Mouse (Mus musculus) neural tube, embryonic 15.5 days (tissue): ENCODE results near the gene Nudt3. TPM values are rescaled to one million over a fixed set of nuclear protein-coding genes. Genes with fewer than 3 reads are reported as not detected.

Experiments used
- ATAC-seq: fragments of 200-750 bp; cut with Nextera tagmentation; 2 replicates; pipeline ENCODE4 v1.8.0; 2017; ENCODE audit warnings: mild to moderate bottlenecking, moderate TSS enrichment, moderate library complexity; ENCODE audit not compliant: low FRiP score
- H3K27ac ChIP-seq: fragments of 300-500 bp; sonication (generic); replicated peaks from 2 replicates; pipeline ENCODE4 v1.5.1; 2015; ENCODE audit warnings: mild to moderate bottlenecking, inconsistent platforms
- H3K27me3 ChIP-seq: fragments of 300-500 bp; sonication (generic); replicated peaks from 2 replicates; pipeline ENCODE4 v1.6.1; 2015; ENCODE audit warnings: inconsistent platforms
- H3K36me3 ChIP-seq: fragments of 300-500 bp; sonication (generic); 2 replicates; pipeline ENCODE4 v1.6.1; 2015; ENCODE audit warnings: inconsistent platforms
- H3K4me1 ChIP-seq: fragments of 300-500 bp; sonication (generic); 2 replicates; pipeline ENCODE4 v1.6.1; 2015; ENCODE audit warnings: inconsistent platforms
- H3K4me2 ChIP-seq: fragments of 300-500 bp; sonication (generic); 2 replicates; pipeline ENCODE4 v1.6.1; 2015; ENCODE audit warnings: inconsistent platforms, mild to moderate bottlenecking, moderate library complexity
- H3K4me3 ChIP-seq: fragments of 300-500 bp; sonication (generic); replicated peaks from 2 replicates; pipeline ENCODE4 v1.5.1; 2015; ENCODE audit warnings: mild to moderate bottlenecking, inconsistent platforms
- H3K9ac ChIP-seq: fragments of 300-500 bp; sonication (generic); replicated peaks from 2 replicates; pipeline ENCODE4 v1.6.1; 2015; ENCODE audit warnings: mild to moderate bottlenecking, inconsistent platforms
- H3K9me3 ChIP-seq: fragments of 300-500 bp; sonication (generic); replicated peaks from 2 replicates; pipeline ENCODE4 v1.6.1; 2016; ENCODE audit warnings: inconsistent platforms
- WGBS: fragments of 180-500 bp; shearing (Covaris S2); methylation state at CpG from one replicate; pipeline ENCODE4 v1.1.7; 2015; ENCODE audit warnings: mixed read lengths; 5-methylcytosine and 5-hydroxymethylcytosine counted together
- polyA plus RNA-seq: library from polyadenylated mRNA; unstranded; fragments of >200 nt; fragmentation: Nextera tagmentation; extraction: Ambion mirVana; gene quantifications from 2 replicates; pipeline ENCODE4 v1.2.1, GENCODE M21; 2015

Gene Nudt3
- polyA plus RNA-seq, result 229 and 253 TPM in 2 replicates

GRCm38 (mm10) chr17:27623360-27624326 is at the start of gene Nudt3:
Gene Nudt3 (minus strand): TSS chr17:27623495.
- no peaks in the 10 kb centered on the region; the same call in 1 of the 2 replicates for H3K36me3 ChIP-seq
- H3K27ac ChIP-seq, result peak within 1 kb of the TSS; percentile 99
- H3K27me3 ChIP-seq, result no peaks in the 10 kb centered on the region
- H3K4me1 ChIP-seq, result peaks cover 41% of the 10 kb centered on the region
- peak within 1 kb of the TSS; percentile 78 for H3K4me2 ChIP-seq
- ATAC-seq, result peak; percentile 91
- H3K9ac ChIP-seq, result peak within 1 kb of the TSS; percentile 99
- no peaks in the 10 kb centered on the region for H3K9me3 ChIP-seq
- peak within 1 kb of the TSS; percentile 82 for H3K4me3 ChIP-seq
- WGBS, result 7% methylated on average over 90 of the region's 91 CpGs

GRCm38 (mm10) chr17:27671720-27672119 is 48.4 kb upstream of the Nudt3 start:
- H3K36me3 ChIP-seq, result no peaks in the 10 kb centered on the region
- no peak for ATAC-seq
- H3K4me3 ChIP-seq, result no peak overlapping the region
- H3K4me1 ChIP-seq, result no peaks in the 10 kb centered on the region
- H3K4me2 ChIP-seq, result no peak overlapping the region
- no peak overlapping the region for H3K9ac ChIP-seq
- 83% methylated on average over 6 of the region's 6 CpGs for WGBS
- no peaks in the 10 kb centered on the region for H3K9me3 ChIP-seq
- H3K27me3 ChIP-seq, result no peaks in the 10 kb centered on the region
- no peak overlapping the region for H3K27ac ChIP-seq

DNA sequence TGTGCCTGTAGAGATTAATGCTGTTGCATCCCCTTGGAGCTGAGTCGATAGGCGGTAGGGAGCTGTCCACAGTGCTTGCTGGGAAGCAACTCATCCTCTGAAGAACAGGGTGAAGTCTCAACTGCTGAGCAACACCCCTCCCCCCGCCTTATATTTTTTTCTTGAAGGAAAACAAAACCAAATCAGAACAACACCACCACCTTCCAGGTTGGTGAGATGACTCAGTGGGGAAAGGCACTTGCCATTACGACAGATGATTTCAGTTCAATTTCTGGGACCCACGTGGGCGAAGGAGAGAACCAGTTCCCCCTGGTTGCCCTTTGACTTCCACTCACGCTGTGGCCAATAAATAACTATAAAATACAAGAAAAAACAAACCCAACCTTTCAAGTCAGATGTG is 35.5 kb upstream of the Nudt3 start:
- Histone ChIP-seq H3K9ac (no peak overlapping the region), H3K4me1 (peaks cover 29% of the 10 kb centered on the region), H3K27ac (no peak overlapping the region), H3K9me3 (no peaks in the 10 kb centered on the region), H3K4me2 (no peak overlapping the region), H3K36me3 (no peaks in the 10 kb centered on the region), H3K4me3 (no peak overlapping the region), H3K27me3 (no peaks in the 10 kb centered on the region)
- ATAC-seq, result no peak
- WGBS, result 80% methylated on average over 7 of the region's 7 CpGs

DNA sequence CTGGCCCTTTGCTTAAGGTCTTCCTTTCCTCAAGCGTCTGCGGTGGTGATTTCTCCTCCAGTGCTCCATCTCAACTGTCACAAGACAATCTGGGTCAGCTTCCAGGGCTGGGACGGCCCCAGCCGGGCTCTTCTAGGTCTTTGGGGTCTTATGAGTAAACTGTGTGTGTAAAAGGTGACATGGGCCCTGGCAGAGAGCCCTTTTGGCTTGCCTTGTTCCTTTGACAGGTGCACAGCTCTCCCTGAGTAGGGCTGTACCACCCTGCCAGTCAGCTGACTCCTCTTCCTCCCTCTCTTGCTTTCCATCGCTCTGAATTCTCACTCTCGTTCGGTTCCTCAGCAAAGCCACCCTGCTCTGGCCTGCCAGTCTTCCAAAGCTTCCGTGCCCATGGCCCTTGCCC is 33.8 kb upstream of the Nudt3 start:
- Histone ChIP-seq H3K27me3 (no peaks in the 10 kb centered on the region), H3K27ac (no peak overlapping the region), H3K9me3 (no peaks in the 10 kb centered on the region), H3K4me2 (peak overlapping the region; percentile 73), H3K4me3 (no peak overlapping the region), H3K9ac (no peak overlapping the region), H3K36me3 (no peaks in the 10 kb centered on the region), H3K4me1 (peaks cover 29% of the 10 kb centered on the region)
- ATAC-seq, result no peak
- 73% methylated on average over 8 of the region's 8 CpGs for WGBS

- Histone ChIP-seq H3K4me1 (peaks cover 29% of the 10 kb centered on the region), H3K9me3 (no peaks in the 10 kb centered on the region), H3K27ac (peak overlapping the region; percentile 77), H3K4me3 (peak overlapping the region; percentile 69), H3K9ac (peak overlapping the region; percentile 81), H3K27me3 (no peaks in the 10 kb centered on the region), H3K4me2 (peak overlapping the region; percentile 73), H3K36me3 (no peaks in the 10 kb centered on the region)
- WGBS, result 23% methylated on average over 5 of the region's 5 CpGs
- no peak for ATAC-seq
Observed at GRCm38 (mm10) chr17:27656414-27656813, 33.1 kb upstream of the Nudt3 start.

DNA sequence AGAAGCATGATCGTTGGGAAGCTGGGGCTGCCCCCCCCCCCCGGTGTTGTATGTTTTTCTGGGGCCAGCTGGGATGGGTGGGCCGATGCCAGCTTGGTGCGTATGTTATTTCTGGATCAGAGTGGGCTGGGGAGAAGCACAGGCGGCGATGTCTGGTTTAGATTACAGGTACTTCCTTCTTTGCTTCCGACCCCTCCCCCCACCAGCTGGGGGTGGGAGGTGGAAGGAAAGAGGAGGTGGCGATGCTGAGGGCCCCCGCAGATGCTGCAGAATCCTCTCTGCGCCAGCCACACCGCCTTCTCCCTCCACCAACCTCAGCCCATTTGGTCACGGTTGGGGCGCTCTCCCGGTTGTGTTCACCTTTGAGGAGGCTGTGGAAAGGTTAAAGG is 32.7 kb upstream of the Nudt3 start:
- Histone ChIP-seq H3K4me1 (peaks cover 29% of the 10 kb centered on the region), H3K9ac (peak overlapping the region; percentile 81), H3K36me3 (no peaks in the 10 kb centered on the region), H3K27ac (peak overlapping the region; percentile 77), H3K4me3 (peak overlapping the region; percentile 69), H3K27me3 (no peaks in the 10 kb centered on the region), H3K4me2 (peak overlapping the region; percentile 73), H3K9me3 (no peaks in the 10 kb centered on the region)
- peak; percentile 25 for ATAC-seq
- 3% methylated on average over 14 of the region's 14 CpGs for WGBS

DNA sequence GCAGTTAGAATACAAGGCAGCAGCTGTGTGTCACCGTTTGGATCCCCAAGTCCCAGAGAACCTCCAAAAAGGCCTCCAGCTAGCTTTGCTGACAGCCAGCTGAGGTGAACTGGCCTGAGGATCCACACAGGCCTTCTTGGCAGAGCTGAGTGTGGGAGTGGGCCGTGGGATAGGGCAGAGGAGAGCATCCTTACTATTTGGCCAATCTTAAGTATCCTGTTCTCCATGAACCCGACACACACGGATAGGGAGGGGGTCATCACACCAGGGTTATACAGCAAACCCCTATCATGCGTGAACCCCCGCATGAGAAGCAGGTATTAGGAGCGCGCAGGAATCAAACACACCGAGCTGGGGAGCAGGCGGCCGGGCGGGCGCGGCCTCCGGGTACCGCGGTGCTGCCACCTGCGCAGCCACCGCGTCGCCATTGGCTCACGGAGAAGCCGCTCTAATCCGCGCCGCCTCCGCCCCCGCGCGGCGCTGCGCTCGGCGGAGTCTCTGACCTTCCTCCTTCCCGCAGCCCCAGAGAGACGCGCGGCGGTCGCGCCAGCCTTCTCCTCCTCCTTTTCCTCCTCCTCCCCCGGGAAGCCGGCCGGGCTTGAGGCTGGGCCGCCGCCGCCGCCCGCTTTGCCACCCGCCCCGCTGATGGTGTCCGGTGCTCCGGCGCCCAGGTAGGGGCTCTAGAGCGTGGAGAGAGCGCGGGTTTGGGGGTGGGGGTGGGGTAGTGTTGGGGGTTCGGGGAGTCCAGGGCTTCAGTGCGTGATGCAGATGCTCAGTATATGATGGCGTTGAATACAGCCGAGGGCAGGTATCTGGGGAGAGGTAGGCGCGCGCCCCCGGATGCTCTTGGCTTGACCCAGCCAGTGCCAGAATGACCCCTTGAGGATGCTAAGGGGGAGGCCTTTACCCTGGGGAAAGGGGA is 32.1 kb upstream of the Nudt3 start, which contains the start of gene Pacsin1:
TSS of gene Pacsin1 (plus strand) at position 421 of the 922 bp plus-strand sequence.
- no peaks in the 10 kb centered on the region for H3K9me3 ChIP-seq
- peak within 1 kb of the TSS; percentile 81 for H3K9ac ChIP-seq
- peak within 1 kb of the TSS; percentile 69 for H3K4me3 ChIP-seq
- peak within 1 kb of the TSS; percentile 77 for H3K27ac ChIP-seq
- WGBS, result 1% methylated on average over 49 of the region's 65 CpGs
- ATAC-seq, result peak; percentile 89
- peak within 1 kb of the TSS; percentile 73 for H3K4me2 ChIP-seq
- peaks cover 29% of the 10 kb centered on the region for H3K4me1 ChIP-seq
- no peaks in the 10 kb centered on the region for H3K27me3 ChIP-seq
- no peaks in the 10 kb centered on the region for H3K36me3 ChIP-seq

DNA sequence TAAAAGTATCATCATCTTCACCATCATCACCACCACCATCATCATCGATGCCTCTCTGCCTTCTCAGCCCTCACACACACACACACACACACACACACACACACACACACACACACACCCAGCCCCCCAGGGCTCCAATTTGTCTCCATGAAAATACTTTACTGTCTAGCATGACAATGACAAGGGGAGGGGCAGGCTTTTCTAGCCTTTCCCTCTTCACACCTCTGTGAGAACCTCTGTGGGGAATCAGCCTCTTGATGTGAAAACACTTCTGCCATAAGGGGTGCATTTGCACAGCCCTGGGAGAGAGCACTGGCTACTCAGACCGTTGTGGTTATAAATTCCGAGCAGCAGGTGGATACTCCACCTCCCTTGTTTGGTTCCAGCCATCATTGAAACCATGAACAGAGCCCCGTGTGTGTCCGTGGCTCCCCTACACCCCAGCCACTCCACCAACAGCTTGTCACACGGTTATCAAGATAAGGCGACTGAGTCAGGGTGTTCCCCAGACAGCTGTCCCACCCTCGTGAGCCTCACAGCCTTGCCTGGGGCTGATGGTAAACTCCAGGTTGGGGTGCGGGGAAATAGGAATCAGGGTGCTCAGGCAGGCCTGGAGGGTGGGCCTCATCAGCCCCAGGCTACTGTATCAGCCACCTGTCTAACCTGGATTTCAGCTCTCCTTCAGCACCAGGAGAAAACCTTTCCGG is 30.1 kb upstream of the Nudt3 start:
- no peak for ATAC-seq
- WGBS, result 59% methylated on average over 10 of the region's 10 CpGs
- Histone ChIP-seq H3K9ac (no peak overlapping the region), H3K4me2 (no peak overlapping the region), H3K4me3 (no peak overlapping the region), H3K4me1 (peaks cover 29% of the 10 kb centered on the region), H3K36me3 (no peaks in the 10 kb centered on the region), H3K27ac (no peak overlapping the region), H3K27me3 (no peaks in the 10 kb centered on the region), H3K9me3 (no peaks in the 10 kb centered on the region)

DNA sequence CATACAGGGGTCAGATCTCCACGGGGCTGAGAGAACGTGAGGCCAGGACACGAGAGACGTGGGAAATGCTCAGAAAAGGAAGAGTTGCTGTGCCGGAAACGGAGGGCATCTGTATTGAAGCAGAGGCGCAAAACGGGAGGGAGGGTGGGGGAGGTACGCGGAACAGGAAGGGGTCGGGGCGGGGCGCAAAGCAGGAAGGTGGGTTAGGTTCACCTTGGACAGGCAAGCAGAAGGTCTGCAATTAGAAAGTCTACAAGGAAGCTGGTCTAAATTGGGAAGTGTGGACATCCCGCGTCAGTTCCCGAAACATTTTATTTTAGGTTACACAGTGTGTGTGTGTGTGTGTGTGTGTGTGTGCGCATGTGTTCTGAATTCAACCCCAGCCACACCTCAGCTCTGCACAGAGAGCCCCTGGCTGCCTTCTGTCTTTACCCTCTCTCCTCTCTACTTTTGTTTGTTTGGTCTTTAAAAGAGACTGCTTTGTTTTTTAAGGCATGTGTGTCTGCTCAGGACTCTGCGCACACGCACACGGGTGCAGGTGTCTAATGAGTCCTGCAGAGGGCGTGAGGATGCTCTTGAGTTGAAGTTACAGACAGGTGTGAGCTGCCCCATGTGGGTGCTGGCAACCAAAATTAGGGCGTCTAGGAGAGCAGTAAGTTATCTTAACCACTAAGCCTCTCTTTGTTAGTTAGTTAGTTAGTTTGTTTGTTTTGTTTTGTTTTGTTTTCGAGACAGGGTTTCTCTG is 28.9 kb upstream of the Nudt3 start:
- peaks cover 23% of the 10 kb centered on the region for H3K4me1 ChIP-seq
- H3K36me3 ChIP-seq, result no peaks in the 10 kb centered on the region
- no peak for ATAC-seq
- H3K27me3 ChIP-seq, result no peaks in the 10 kb centered on the region
- no peak overlapping the region for H3K4me2 ChIP-seq
- no peak overlapping the region for H3K27ac ChIP-seq
- WGBS, result 85% methylated on average over 23 of the region's 23 CpGs
- H3K4me3 ChIP-seq, result no peak overlapping the region
- H3K9me3 ChIP-seq, result no peaks in the 10 kb centered on the region
- no peak overlapping the region for H3K9ac ChIP-seq

GRCm38 (mm10) chr17:27650586-27650985 is 27.3 kb upstream of the Nudt3 start:
- Histone ChIP-seq H3K27ac (no peak overlapping the region), H3K4me3 (no peak overlapping the region), H3K4me2 (no peak overlapping the region), H3K27me3 (no peaks in the 10 kb centered on the region), H3K9ac (no peak overlapping the region), H3K36me3 (no peaks in the 10 kb centered on the region), H3K9me3 (no peaks in the 10 kb centered on the region), H3K4me1 (peaks cover 7% of the 10 kb centered on the region)
- 85% methylated on average over 13 of the region's 13 CpGs for WGBS
- ATAC-seq, result no peak
